Mouse (Mus musculus): Measurements from ENCODE around the gene Ppp2r2c.

GRCm38 (mm10) chr5:36929376-36929775 is 61.1 kb downstream of the Ppp2r2c start:
- TF ChIP-seq CTCF (IDR thresholded peaks at IDR 0.05; ENCODE audit: insufficient read depth, low read length) (no peak), POLR2A (IDR thresholded peaks at IDR 0.05; ENCODE audit: borderline replicate concordance, extremely low read depth, low read depth, low read length) (no peak)

Data from lung, adult 2 months (tissue).